Mouse (Mus musculus) cerebellum, adult 18-20 months (tissue): ENCODE measurements at regions not wholly inside any gene's neighbourhood (a gene's known extent, or its start where the extent isn't known, plus 50 kb on each side); places are given as distances from the start of the nearest gene placed in this dataset.

Experiments
- DNase-seq, 2 experiments: peaks; one replicate each; pipeline ENCODE4 v3.0.0; 2021

DNA sequence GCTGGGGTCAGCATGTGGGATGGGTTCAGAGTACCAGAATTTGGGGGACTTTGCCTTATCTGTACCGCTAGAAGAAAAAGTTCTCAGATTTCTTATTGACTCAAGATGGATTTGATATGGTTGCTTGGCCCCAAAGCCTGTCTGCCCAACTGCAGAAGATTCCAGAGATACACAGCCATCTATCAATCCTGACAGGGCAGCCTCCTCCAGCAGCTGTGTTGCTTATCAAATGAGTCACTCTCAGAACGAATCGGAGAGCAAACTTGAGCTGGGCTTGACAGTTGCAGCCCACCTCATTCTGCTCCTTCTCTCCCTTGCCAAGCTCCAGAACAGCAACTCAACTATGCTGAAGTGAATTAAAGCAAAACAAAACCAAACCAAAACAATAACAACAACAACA lies 345.9 kb downstream of the Pik3r1 start:
- DNase-seq = no peak

DNA sequence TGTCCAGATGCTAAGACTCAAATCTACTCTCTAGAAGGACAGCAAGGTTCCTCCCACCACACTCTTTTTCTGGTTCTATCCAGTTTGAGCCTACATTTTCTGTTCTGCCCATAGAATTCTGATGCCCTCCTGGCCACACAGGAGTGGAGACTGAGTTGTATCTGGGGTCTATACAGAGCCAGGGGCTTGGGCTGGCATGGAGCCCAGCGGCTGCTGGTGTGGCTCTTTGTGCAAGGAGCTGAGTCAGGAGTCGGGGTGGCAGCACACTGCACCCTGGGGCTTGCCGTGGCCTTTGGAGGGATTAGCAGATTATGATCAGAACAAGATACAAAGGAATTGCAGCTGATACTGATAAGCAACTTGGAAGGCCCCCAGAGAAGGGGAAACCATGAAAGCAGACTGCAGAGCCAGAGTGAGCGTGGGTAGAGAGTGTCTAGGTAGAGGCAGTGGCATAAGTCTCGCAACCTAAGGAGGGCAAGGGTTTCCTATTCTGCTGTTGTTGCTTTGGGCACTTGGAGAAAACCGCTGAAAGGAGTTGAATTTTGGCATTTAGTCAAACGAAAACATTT lies 348.5 kb downstream of the Pik3r1 start:
- DNase-seq = no peak

DNA sequence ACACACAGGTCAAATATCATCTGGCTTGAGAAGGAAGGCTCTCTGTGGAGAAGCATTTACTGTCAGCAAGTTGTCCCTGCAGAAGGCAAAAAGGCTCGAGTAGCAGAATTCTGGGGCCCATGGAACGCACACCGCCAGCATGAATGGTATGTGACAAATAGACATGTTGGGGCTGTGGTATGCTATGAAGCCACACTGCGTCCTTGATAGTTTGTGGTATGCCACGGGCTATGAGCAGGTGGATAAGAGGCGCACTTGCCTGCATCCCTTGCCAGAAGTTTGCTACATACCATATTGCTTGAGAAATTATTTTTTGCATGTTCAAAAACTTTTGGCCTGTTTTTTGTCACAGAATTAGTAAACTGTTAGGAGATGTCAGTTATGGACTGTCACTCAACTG lies 349.7 kb downstream of the Pik3r1 start:
- no peak for DNase-seq

DNA sequence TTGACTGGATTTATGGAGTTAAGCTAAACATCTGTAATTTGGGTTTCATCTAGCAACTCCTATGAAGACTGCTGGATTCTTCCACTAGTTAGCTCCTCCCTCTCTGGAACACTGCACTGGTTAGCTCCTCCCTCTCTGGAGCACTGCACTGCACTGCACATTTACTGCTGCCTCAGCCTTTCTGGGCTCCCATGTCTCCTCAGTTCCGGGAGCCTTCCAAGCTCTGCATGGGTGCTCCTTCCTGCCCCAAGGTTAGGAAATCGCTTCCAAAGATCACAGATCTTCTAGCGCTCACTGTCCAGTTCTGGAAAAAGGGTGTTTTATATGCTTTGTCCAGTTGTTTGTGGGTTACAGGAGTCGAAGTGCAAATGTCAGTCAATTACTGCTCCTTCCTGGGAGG lies 359.1 kb downstream of the Pik3r1 start:
- no peak for DNase-seq

DNA sequence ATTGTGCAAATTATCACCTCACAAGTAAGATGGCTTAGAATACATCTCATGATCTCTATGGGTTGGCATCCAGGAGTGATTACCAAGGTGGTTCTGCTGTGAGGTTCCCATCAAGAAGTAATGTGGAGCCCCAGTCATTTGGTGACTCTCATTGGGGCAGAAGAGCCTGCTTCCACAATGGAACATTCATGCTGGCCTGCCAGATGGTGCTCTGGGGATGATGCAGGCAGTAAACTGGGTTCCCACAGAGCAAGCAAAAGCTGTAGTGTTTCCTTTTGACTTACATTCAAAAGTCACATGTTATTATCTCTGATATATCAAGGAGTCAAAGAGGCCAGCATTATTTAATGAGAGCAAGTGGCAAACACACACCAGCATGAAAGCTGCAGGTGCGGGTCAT lies 360.4 kb downstream of the Pik3r1 start:
- peak; percentile 90 to 94 for DNase-seq

DNA sequence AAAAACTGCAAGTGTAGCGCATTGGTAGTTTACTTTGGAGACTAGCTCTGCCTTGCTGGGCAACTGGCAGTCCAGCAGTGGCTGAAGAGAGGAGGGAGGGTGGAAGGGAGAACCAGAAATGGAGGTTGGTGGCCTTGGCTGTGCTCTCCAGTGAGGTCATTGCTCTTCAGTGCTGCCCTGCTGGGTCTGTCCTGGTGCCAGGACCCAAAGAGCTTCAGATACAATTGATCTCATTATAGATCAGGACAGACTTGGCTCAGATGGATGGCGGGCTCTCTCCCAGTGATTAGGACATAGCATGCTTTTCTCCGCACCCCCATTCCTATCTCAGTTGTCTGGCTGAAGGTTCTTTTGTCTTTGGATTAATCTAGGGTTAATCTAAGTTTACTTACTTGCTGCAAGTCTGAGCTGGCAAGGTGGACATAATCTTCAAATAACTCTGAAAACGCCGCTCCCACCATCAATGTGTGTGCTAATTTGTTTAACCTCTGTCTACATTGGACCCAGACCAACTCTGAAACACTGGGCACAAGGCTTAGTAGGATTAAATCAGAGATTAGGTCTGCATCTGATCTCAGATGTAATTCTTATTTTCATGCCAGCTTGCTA lies 394.3 kb downstream of the Pik3r1 start:
- DNase-seq = peak in 1 of 2 experiments; percentile 9

DNA sequence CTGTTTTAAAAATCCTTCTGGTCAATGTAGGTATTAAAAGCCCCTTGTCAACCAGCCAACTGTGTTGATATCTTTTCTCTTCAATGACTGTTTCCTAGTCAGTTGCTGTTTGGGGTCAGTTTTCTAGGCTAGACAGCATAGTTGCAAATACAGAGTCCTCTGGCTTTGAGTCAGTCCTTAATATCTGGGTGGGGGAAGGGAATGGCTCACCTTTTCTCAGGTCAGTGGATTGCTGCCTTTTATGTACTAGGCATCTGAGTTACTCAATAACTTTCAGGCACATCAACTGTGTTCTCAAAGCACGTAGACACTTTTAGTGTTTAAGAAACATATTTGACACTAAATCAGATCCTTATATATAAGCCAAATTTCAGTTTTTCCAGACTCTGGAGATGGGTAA lies 396.1 kb downstream of the Pik3r1 start:
- no peak for DNase-seq

DNA sequence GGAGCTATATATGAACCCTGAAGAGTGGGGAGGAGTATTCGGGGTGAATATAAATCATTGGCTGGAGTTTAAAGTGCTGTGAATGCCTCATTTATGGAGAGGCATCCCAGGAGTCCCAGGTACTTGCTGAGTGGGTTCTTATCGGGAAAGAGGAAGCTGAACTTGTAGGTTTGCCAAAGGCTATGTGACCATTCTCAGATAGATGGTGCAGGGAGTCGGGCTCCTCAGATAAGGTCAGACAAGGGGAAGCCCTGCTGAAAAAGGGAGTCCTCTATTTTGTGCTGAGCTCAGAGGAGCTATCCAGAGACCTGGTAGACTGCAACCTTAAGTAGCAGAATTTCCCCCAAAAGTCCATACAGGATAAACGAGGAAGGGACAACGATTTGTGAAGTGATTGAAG lies 399.8 kb downstream of the Pik3r1 start:
- DNase-seq = no peak

DNA sequence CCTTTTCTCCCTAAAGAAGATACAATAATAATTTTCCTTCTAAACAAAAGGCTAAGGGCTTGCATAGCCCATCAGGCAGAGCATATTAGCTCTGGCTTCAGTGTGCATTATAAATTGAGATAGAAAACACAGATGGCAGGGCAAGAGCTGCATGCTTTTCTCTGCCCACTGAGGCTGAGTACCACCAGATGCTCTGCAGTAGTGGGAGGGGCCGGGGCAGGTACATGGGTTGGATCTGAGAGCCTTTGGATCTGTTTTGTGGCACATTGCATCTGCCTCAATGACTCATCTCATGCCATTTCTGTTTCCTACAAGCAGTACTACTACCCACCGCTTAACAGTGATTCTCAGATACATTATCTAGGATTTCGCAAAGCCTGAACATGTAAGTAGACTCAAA lies 412.7 kb downstream of the Pik3r1 start:
- DNase-seq = no peak

DNA sequence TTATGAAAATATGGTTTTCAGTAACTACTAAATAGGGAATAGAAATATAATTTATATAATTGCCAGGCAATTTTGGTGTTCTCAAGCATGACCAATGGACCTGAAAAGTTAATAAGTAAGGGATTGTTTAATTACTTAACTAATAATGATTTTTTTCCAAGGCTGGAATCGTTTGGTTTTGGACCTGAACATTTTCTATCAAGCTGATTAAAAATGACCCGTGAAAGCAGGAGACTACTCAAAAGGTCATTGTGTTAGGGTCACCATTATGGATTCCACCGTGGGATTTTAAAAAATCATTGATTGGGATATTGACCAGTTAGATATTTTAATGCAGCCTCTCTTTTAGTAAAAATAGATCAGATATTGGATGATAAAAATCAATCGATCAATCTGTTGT lies 416.9 kb downstream of the Pik3r1 start:
- DNase-seq = no peak

DNA sequence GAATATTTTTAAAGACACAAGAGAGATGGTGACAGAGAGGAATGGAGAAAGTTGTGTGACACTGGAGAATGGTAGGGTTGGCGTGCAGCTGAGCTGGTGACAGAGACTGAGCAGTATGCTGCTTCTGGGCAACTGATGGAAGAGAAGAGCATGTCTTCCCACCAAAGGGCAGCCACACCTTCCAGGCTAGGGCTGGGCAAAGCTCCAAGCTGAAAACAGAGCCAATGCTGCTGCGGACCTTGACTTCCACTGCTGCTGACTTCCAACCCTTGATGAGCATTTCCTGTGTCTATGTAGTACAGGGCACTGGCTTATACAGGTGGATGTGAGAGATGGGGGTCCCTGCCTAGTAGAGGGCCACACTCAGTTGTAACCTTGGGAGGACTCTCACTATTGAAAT lies 418.7 kb downstream of the Pik3r1 start:
- no peak for DNase-seq

DNA sequence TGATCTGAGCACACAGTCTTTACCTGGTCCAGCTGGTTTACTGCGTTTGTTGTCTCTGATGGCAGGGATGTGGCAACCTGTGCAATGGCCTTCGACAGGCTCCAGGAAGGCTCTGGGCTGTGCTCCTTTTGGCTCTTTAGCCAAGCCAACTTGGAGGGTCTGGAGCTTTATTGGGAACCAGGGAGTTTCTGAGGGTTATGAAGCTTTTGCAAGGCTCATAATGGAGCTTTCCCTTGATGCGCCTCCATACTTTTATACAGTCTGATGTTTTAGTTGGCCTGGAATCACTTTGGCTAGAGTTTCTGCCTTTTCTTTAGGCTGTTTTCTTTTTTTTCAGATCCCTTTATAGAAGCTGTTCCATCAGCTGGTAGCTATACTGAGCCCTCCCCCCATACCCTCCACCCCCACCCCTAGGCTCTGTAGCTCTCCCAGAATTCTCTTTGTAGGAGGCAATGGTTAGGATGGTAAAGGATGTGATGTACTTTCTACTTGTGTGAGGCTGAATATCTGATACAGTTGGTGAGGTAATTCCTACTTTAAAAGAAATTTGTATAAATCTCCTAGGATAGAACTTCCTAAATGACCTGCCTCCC lies 429.6 kb downstream of the Pik3r1 start:
- DNase-seq = no peak

DNA sequence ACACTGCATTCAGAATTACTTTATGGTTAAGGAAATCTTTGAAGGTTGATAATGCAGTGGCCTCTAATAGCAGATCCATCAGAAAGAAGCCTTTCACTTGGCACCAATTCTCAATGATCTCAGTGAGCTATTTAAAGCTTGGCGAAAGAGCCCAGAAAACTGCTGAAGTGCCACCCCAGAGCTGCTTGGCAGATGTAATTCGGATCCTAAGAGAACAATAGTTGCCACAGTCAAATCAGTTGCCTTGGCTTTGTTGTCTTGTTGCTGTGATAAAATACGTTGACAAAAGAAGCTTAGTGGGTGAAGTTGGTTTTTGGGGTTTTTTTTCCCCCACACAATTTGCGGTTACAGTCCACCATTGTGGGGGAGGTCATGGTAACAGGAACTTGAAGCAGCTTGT lies 449.4 kb downstream of the Pik3r1 start:
- peak; percentile 48 to 50 for DNase-seq

DNA sequence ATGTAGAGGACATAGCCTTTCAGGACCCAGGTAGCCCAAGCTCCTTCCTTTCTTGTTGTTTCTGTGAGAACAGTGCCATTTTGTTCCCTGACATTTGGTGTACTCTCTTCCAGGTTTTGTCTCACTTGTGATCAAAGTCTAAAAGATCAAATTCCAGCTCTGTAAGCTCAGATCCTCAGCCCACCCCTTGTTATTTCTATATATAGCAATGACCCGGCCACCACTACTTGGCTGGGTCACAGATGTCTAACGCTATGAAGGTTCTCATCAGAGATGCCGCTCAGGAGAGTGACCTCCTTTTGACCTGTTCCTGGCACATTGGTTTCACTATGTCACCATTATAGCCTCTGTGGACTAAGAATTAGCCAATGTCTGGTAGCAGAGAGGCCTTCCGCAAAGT lies 451.7 kb downstream of the Pik3r1 start:
- DNase-seq = no peak

DNA sequence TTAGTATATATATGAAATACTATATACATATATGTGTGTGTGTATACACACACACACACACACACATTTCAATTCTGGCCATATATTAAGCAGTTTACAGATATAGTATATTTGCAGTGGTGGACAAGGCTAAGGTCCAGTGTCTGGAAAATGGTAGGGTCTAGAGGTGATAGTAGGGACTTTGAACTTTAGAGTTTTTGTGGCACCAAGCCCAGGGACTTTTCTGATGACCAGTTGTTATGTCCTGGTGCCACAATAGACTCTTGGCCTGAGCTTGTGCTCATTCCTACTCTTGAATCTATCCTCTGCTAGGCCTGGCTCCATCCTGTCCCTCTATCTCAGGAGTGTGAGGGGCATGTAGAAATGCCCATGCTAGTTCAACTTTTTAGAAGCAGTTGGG lies 454.0 kb downstream of the Pik3r1 start:
- DNase-seq = no peak

DNA sequence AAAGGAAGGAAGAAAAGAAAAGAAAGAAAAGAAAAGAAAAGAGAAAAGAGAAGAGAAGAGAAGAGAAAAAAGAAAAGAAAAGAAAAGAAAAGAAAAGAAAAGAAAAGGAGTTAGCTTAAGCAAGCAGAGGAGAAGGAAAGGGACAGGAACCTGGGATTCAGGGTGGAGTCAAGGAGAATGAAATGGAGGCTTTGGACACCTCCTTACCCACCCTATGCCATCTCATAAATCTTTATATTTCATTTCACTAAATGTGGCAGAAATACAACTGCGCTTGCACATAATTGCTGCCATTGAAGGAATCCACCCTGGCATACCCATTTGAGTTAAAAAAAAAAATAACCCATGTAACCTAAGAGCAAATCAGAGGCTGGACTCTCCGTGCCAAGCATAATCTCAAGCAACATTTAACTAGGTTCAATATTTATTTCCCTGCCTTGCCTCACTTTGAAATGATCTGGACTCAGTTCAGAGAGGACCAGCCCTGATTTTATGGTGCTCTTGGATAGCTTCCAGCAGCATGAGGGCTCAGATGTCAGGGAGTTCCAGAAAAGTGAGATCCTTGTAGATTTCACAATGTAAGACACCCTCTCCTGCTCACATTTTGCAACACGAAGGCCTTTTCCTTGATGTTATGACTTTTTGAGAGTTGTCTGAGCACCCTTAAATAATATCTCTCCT lies 456.2 kb downstream of the Pik3r1 start:
- DNase-seq = no peak

DNA sequence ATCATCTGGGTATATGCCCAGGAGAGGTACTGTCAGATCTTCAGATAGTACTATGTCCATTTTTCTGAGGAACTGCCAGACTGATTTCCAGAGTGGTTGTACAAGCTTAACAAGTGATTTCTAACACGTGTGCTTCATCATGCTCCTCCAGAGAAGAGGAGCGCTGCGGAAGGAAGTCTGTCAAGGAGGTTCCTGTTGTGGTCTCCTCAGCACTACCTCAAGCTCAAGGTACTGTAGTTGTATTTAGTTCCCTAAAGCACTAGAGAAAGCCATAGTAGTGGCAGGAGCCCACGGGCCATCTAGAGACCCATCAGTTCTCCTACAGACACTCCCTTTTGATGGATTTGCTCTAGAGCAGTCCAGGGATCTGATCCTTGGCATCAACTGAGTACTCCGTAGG lies 459.3 kb downstream of the Pik3r1 start:
- no peak for DNase-seq

DNA sequence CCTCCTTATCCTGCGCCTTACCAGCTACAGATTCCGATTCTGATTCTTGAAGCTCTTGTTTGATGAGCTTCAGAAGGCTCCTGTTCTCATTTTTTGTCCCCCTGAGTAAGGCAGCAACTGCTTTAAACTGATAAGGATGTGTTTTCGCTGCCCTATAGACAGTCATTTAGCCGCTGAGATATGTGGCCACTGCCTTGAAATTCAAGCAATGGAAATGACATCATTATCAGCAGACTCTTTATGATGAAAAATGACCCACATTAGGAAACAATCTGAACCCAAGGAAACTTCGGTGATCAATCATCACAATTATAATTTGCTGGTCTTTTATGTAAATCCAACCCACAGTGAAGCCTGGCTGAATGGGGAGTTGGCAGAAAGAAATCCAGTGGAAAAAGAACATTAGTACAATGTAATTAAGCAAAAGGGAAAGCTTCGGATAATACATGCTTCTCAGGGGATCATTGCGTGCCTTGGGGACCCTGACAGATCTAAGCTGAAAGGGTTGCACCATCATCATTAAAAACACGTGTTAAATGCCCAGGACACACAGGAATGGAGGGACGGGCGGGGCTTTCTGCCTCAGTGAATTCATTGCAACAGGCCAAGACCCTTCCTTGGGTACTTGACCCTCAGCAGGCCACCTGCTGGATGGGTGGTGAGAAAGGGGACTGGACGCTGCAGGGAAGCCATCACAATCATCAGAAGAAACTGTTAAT lies 462.2 kb downstream of the Pik3r1 start:
- DNase-seq = no peak

DNA sequence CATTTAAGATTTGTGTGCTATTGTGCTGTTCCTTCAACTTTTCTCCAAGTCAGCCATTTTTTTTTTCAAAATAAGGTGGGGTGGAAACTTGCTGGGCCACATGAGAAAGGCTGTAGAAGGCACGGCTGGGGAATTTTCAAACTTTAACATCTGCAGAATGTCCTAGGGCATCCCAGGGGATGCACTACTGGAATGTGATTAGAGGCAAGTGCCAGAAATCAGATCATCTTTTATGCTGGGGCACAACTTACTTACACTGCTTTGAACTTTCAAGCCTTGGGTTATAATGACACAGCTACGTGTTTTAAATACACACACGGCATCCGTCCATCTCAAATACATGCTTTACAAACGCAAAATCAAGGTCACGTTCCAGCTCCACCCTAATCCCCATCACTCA lies 463.0 kb downstream of the Pik3r1 start:
- DNase-seq = no peak

DNA sequence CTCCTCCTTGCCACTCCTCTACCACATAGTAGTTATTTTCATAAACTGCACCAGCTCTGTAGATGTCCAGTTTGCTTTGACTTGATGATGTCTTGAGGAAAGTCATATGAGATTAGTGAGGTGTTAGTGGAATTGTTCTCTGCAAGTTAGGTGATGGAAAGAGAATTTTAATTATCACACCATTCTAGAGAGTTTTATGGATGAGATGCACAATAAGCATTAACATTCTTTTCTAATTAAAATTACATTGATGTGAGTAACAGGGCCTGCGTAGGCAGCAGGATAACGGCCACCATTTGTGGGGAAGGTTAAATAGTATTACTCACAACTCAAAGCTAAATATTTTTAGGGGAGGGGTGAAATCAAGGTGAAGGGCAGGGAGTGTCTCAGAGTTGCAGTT lies 466.7 kb downstream of the Pik3r1 start:
- DNase-seq = no peak

DNA sequence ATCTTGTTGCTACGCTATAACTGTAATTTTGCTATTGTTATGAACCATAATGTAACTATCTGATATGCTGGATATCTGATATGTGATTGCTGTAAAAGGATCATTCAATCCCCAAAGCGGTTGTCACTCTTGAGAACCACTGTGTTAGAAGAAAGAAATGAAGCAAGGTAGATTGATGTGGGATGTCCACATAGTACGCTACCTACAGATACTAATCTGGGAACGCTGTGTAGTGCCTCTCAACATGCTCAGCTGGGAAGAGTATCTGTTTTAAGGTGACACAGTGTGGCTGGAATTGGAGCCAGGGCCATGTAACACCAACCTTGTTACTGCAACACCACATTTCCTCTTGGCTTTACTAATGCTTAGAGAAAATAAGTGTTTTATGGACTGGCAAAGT lies 456.2 kb upstream of the Slc30a5 start:
- no peak for DNase-seq

DNA sequence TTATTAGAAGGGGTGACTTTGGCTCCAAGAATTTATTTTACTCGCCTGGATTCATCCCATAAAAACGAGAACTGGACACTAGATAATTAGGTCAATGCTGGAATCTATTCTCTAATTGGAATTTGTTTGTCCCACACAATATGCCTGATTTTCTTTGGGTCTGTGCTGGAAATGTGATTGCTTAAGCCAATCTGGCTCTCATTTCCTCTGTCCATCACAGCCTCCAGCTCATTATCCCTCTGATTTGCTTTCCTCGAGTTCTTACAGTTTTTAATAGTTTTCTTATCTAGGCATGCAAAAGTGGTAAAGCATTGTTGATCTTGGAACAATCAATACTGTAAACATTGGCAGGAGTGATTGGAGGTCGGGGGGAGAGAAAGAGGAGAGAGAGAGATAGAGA lies 453.9 kb upstream of the Slc30a5 start:
- DNase-seq = no peak

DNA sequence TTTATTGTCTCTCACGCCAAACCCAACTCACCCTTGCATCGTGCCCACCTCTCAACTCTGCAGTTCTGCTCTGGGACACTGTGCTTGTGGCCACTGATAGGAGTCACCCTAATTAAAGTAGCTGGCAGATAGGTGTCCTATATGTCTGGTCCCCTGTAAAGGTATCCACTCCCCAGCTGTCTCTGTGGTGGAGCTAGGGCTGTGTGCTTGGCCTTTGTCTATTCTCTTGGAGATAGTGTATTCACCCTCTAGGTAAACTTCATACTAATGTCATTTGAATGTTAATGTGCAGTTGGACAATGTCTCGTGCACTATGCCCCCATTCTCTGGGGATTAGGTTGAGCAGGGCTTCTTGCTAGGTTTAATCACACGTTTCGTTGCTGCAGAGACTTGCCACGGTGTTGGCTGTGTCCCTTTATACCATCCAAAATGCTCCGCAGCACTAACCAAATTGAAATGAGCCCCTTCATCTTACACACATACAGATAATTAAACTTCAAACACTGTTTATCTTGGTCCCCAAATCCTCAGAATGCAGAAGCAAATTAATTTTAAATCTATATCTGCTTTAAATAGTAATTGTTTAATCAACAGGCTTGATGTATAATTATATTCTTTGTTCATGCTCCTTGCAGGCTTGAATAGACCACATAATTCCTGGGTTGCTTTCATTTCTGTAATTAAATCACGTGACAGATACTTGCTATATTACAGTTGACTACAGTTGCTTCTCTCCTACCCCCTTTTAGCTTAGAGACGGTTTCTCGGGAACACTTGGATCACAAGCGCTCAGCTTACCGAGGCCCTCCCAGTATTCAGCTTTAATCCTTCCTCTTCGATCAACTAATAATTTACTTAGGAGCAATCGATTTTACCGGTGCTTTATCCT lies 453.0 kb upstream of the Slc30a5 start:
- DNase-seq = no peak
